ENCODE assay signal across 18 mouse cellular contexts in genomic region chr19:6013691-6014090, GRCm38 (mm10). TPM values are rescaled to one million over a fixed set of nuclear protein-coding genes. Genes with fewer than 3 reads are reported as not detected.
DNase-seq lines count a peak whose midpoint lies in the region; ATAC-seq and TF ChIP-seq lines count a peak whose summit lies in the region.
"Had no signal": no experiment of that assay in that cellular context is flagged by ENCODE, and none has a peak within 500 bp of the region (broad histone marks: within the 10 kb centered on the region; RNA-seq: fewer than 3 reads in every experiment).

No protein-coding gene starts in this region.

- H3K36me3 ChIP-seq in intestine, postnatal 0 days (ENCODE audit: control insufficient read depth, insufficient read depth) = peaks cover 17% of the 10 kb centered on the region
- no peaks in the 10 kb centered on the region for H3K36me3 ChIP-seq in intestine, embryonic 15.5 days
- peaks cover 3% of the 10 kb centered on the region; the same call in 1 of the 2 replicates for H3K36me3 ChIP-seq in limb, embryonic 15.5 days
- H3K36me3 ChIP-seq in stomach, embryonic 16.5 days (ENCODE audit: control insufficient read depth, insufficient read depth, low read length) = no peaks in the 10 kb centered on the region
- no peaks in the 10 kb centered on the region for H3K36me3 ChIP-seq in forebrain, embryonic 16.5 days (ENCODE audit: control insufficient read depth, insufficient read depth)
- H3K36me3 ChIP-seq: midbrain, embryonic 15.5 days had no signal

- no peak for DNase-seq in gastrocnemius, postnatal 25 days
- DNase-seq: adrenal gland, postnatal 10 days; embryo, embryonic 11 days; heart, postnatal 10 days; thymus, postnatal 14 days had no signal

- H3K9me3 ChIP-seq in intestine, postnatal 0 days (ENCODE audit: control insufficient read depth) = no peaks in the 10 kb centered on the region
- H3K9me3 ChIP-seq in intestine, embryonic 15.5 days = no peaks in the 10 kb centered on the region
- H3K9me3 ChIP-seq in limb, embryonic 15.5 days = no peaks in the 10 kb centered on the region
- no peaks in the 10 kb centered on the region for H3K9me3 ChIP-seq in stomach, embryonic 16.5 days (replicated peaks; ENCODE audit: control insufficient read depth, low read length)
- no peaks in the 10 kb centered on the region for H3K9me3 ChIP-seq in forebrain, embryonic 16.5 days (ENCODE audit: control insufficient read depth, low read length)
- H3K9me3 ChIP-seq: forebrain, embryonic 13.5 days; midbrain, embryonic 15.5 days had no signal

- ATAC-seq in intestine, postnatal 0 days = no peak
- ATAC-seq in intestine, embryonic 15.5 days = no peak
- ATAC-seq in limb, embryonic 15.5 days (ENCODE audit: insufficient number of reproducible peaks, low FRiP score, low TSS enrichment, low read depth) = no peak
- no peak for ATAC-seq in stomach, embryonic 16.5 days (ENCODE audit: insufficient read depth, low FRiP score)
- ATAC-seq in forebrain, embryonic 16.5 days = no peak
- ATAC-seq: forebrain, embryonic 13.5 days; hindbrain, postnatal 0 days; midbrain, embryonic 15.5 days had no signal

- WGBS in intestine, postnatal 0 days = 80% methylated on average over 10 of the region's 10 CpGs
- 90% methylated on average over 10 of the region's 10 CpGs for WGBS in intestine, embryonic 15.5 days
- 81% methylated on average over 10 of the region's 10 CpGs for WGBS in limb, embryonic 15.5 days
- 85% methylated on average over 10 of the region's 10 CpGs for WGBS in stomach, embryonic 16.5 days
- 90% methylated on average over 10 of the region's 10 CpGs for WGBS in forebrain, embryonic 16.5 days

- H3K4me3 ChIP-seq in intestine, postnatal 0 days (ENCODE audit: low read depth, low read length) = no peak overlapping the region
- no peak overlapping the region for H3K4me3 ChIP-seq in intestine, embryonic 15.5 days (replicated peaks)
- 0 out of 2 replicates have a peak overlapping the region, but pooled peaks have one; percentile 84 for H3K4me3 ChIP-seq in brown adipose tissue, adult 24 weeks (ENCODE audit: insufficient read depth, low read depth, low read length)
- H3K4me3 ChIP-seq in limb, embryonic 15.5 days = peak overlapping the region; percentile 59; the same call in 1 of the 2 replicates
- peak overlapping the region; percentile 60 for H3K4me3 ChIP-seq in stomach, embryonic 16.5 days (replicated peaks; ENCODE audit: low read length)
- H3K4me3 ChIP-seq in forebrain, embryonic 16.5 days (replicated peaks; ENCODE audit: low read length) = no peak overlapping the region
- H3K4me3 ChIP-seq: forebrain, embryonic 13.5 days; midbrain, embryonic 15.5 days had no signal

- H3K4me2 ChIP-seq in intestine, postnatal 0 days (replicated peaks; ENCODE audit: low read depth) = peak overlapping the region; percentile 89; the same call in 1 of the 2 replicates
- H3K4me2 ChIP-seq in intestine, embryonic 15.5 days (replicated peaks) = no peak overlapping the region
- peak overlapping the region; percentile 90; the same call in 1 of the 2 replicates for H3K4me2 ChIP-seq in limb, embryonic 15.5 days
- peak overlapping the region; percentile 67 for H3K4me2 ChIP-seq in stomach, embryonic 16.5 days (ENCODE audit: low read depth, low read length)
- no peak overlapping the region for H3K4me2 ChIP-seq in forebrain, embryonic 16.5 days (ENCODE audit: low read length)
- H3K4me2 ChIP-seq: forebrain, embryonic 13.5 days had no signal

- no peak overlapping the region for H3K27ac ChIP-seq in intestine, postnatal 0 days (ENCODE audit: low read depth, low read length)
- no peak overlapping the region for H3K27ac ChIP-seq in intestine, embryonic 15.5 days
- no peak overlapping the region for H3K27ac ChIP-seq in brown adipose tissue, adult 24 weeks (replicated peaks; ENCODE audit: low read depth, low read length)
- H3K27ac ChIP-seq in limb, embryonic 15.5 days = no peak overlapping the region
- no peak overlapping the region for H3K27ac ChIP-seq in stomach, embryonic 16.5 days (ENCODE audit: low read length)
- H3K27ac ChIP-seq in forebrain, embryonic 16.5 days (ENCODE audit: low read length) = no peak overlapping the region
- H3K27ac ChIP-seq: forebrain, embryonic 13.5 days; hindbrain, postnatal 0 days; midbrain, embryonic 15.5 days had no signal

- H3K27me3 ChIP-seq in intestine, postnatal 0 days (replicated peaks; ENCODE audit: control insufficient read depth, insufficient read depth, low read length) = no peaks in the 10 kb centered on the region
- H3K27me3 ChIP-seq in intestine, embryonic 15.5 days (replicated peaks) = no peaks in the 10 kb centered on the region
- H3K27me3 ChIP-seq in limb, embryonic 15.5 days = peaks cover 7% of the 10 kb centered on the region; the same call in 1 of the 2 replicates
- 0 out of 2 replicates have a peak, but pooled peaks cover 4% of the 10 kb centered on the region for H3K27me3 ChIP-seq in stomach, embryonic 16.5 days (ENCODE audit: control insufficient read depth, insufficient read depth, low read length)
- H3K27me3 ChIP-seq in forebrain, embryonic 16.5 days (replicated peaks; ENCODE audit: control insufficient read depth, insufficient read depth, low read length) = peaks cover 10% of the 10 kb centered on the region

- TF ChIP-seq CTCF in intestine, postnatal 0 days (IDR thresholded peaks at IDR 0.05; ENCODE audit: low read depth) = no peak

- H3K9ac ChIP-seq in intestine, postnatal 0 days (ENCODE audit: low read depth, low read length) = no peak overlapping the region
- no peak overlapping the region for H3K9ac ChIP-seq in intestine, embryonic 15.5 days
- no peak overlapping the region for H3K9ac ChIP-seq in limb, embryonic 15.5 days
- no peak overlapping the region; the same call in none of the 2 replicates for H3K9ac ChIP-seq in stomach, embryonic 16.5 days (ENCODE audit: low read length)
- no peak overlapping the region for H3K9ac ChIP-seq in forebrain, embryonic 16.5 days (replicated peaks; ENCODE audit: low read depth, low read length)
- H3K9ac ChIP-seq: forebrain, embryonic 13.5 days; midbrain, embryonic 15.5 days had no signal

- no peaks in the 10 kb centered on the region for H3K4me1 ChIP-seq in intestine, postnatal 0 days (replicated peaks; ENCODE audit: control insufficient read depth, insufficient read depth, low read length)
- H3K4me1 ChIP-seq in intestine, embryonic 15.5 days (replicated peaks) = peaks cover 9% of the 10 kb centered on the region
- 0 out of 2 replicates have a peak, but pooled peaks cover 6% of the 10 kb centered on the region for H3K4me1 ChIP-seq in brown adipose tissue, adult 24 weeks (ENCODE audit: control insufficient read depth, insufficient read depth, insufficient read length, low read length)
- peaks cover 32% of the 10 kb centered on the region for H3K4me1 ChIP-seq in limb, embryonic 15.5 days
- H3K4me1 ChIP-seq in stomach, embryonic 16.5 days (ENCODE audit: control insufficient read depth, insufficient read depth, low read length) = peaks cover 12% of the 10 kb centered on the region
- H3K4me1 ChIP-seq in forebrain, embryonic 16.5 days (replicated peaks; ENCODE audit: control insufficient read depth, insufficient read depth, low read length) = peaks cover 12% of the 10 kb centered on the region

RNA-seq across cellular contexts. Expression of gene Capn1, which starts 2.0 kb away (rescaled TPM):
- polyA plus RNA-seq in intestine, postnatal 0 days (2015; fragmentation: Nextera tagmentation; extraction: Ambion mirVana) = 17.0 and 17.8 TPM in 2 replicates
- 10.3 and 10.4 TPM in 2 replicates for polyA plus RNA-seq in intestine, embryonic 15.5 days (2015; fragmentation: Nextera tagmentation; extraction: Ambion mirVana)
- 14.2 and 15.9 TPM in 2 replicates for polyA plus RNA-seq in brown adipose tissue, adult 24 weeks (2012; ENCODE audit: insufficient read depth, insufficient read length, missing spikeins)
- polyA plus RNA-seq in limb, embryonic 15.5 days (2015; fragmentation: Nextera tagmentation; extraction: Ambion mirVana) = 21.1 and 26.0 TPM in 2 replicates
- polyA plus RNA-seq in stomach, embryonic 16.5 days (2015; fragmentation: Nextera tagmentation; extraction: Ambion mirVana) = 22.0 and 22.7 TPM in 2 replicates
- polyA plus RNA-seq in forebrain, embryonic 16.5 days (2015; fragmentation: Nextera tagmentation; extraction: Ambion mirVana) = 1.3 and 2.2 TPM in 2 replicates
- total RNA-seq in gastrocnemius, postnatal 25 days (2021) = 10 to 100 TPM; 76.8 to 81.5 TPM

RNA-seq across cellular contexts. Expression of gene Slc22a20, which starts 27.7 kb away (rescaled TPM):
- polyA plus RNA-seq in intestine, postnatal 0 days (2015; fragmentation: Nextera tagmentation; extraction: Ambion mirVana) = not detected in 2 replicates
- not detected in 2 replicates for polyA plus RNA-seq in intestine, embryonic 15.5 days (2015; fragmentation: Nextera tagmentation; extraction: Ambion mirVana)
- polyA plus RNA-seq in brown adipose tissue, adult 24 weeks (2012; ENCODE audit: insufficient read depth, insufficient read length, missing spikeins) = not detected in 2 replicates
- not detected in 2 replicates for polyA plus RNA-seq in limb, embryonic 15.5 days (2015; fragmentation: Nextera tagmentation; extraction: Ambion mirVana)
- not detected in 2 replicates for polyA plus RNA-seq in stomach, embryonic 16.5 days (2015; fragmentation: Nextera tagmentation; extraction: Ambion mirVana)
- not detected in 2 replicates for polyA plus RNA-seq in forebrain, embryonic 16.5 days (2015; fragmentation: Nextera tagmentation; extraction: Ambion mirVana)
- not detected for total RNA-seq in gastrocnemius, postnatal 25 days (2021)
- total RNA-seq: adrenal gland, postnatal 10 days; gastrocnemius, postnatal 4 days; heart, postnatal 10 days; hindbrain, postnatal 0 days; layer of hippocampus, postnatal 25 days; liver, adult 2 months had no signal
- polyA plus RNA-seq: forebrain, embryonic 13.5 days; hindbrain, postnatal 0 days; liver, adult 2 months; midbrain, embryonic 15.5 days; neural tube, embryonic 14.5 days had no signal

RNA-seq across cellular contexts. Expression of gene Syvn1, which starts 32.7 kb away (rescaled TPM):
- 17.7 and 21.3 TPM in 2 replicates for polyA plus RNA-seq in intestine, postnatal 0 days (2015; fragmentation: Nextera tagmentation; extraction: Ambion mirVana)
- 24.2 and 27.4 TPM in 2 replicates for polyA plus RNA-seq in intestine, embryonic 15.5 days (2015; fragmentation: Nextera tagmentation; extraction: Ambion mirVana)
- polyA plus RNA-seq in brown adipose tissue, adult 24 weeks (2012; ENCODE audit: insufficient read depth, insufficient read length, missing spikeins) = 14.8 and 17.4 TPM in 2 replicates
- 34.1 and 34.5 TPM in 2 replicates for polyA plus RNA-seq in limb, embryonic 15.5 days (2015; fragmentation: Nextera tagmentation; extraction: Ambion mirVana)
- 27.5 and 29.2 TPM in 2 replicates for polyA plus RNA-seq in stomach, embryonic 16.5 days (2015; fragmentation: Nextera tagmentation; extraction: Ambion mirVana)
- polyA plus RNA-seq in forebrain, embryonic 16.5 days (2015; fragmentation: Nextera tagmentation; extraction: Ambion mirVana) = 22.6 and 30.3 TPM in 2 replicates
- 10 to 100 TPM; 15.2 to 16.2 TPM for total RNA-seq in gastrocnemius, postnatal 25 days (2021)

RNA-seq across cellular contexts. Expression of gene Mrpl49, which starts 43.9 kb away (rescaled TPM):
- 35.0 and 36.3 TPM in 2 replicates for polyA plus RNA-seq in intestine, postnatal 0 days (2015; fragmentation: Nextera tagmentation; extraction: Ambion mirVana)
- polyA plus RNA-seq in intestine, embryonic 15.5 days (2015; fragmentation: Nextera tagmentation; extraction: Ambion mirVana) = 72.7 and 78.4 TPM in 2 replicates
- 53.6 and 56.4 TPM in 2 replicates for polyA plus RNA-seq in brown adipose tissue, adult 24 weeks (2012; ENCODE audit: insufficient read depth, insufficient read length, missing spikeins)
- polyA plus RNA-seq in limb, embryonic 15.5 days (2015; fragmentation: Nextera tagmentation; extraction: Ambion mirVana) = 66.8 and 67.5 TPM in 2 replicates
- polyA plus RNA-seq in stomach, embryonic 16.5 days (2015; fragmentation: Nextera tagmentation; extraction: Ambion mirVana) = 63.2 and 65.9 TPM in 2 replicates
- polyA plus RNA-seq in forebrain, embryonic 16.5 days (2015; fragmentation: Nextera tagmentation; extraction: Ambion mirVana) = 65.0 and 74.0 TPM in 2 replicates
- total RNA-seq in gastrocnemius, postnatal 25 days (2021) = 10 to 100 TPM; 27.2 to 29.2 TPM

RNA-seq across cellular contexts. Expression of gene Fau, which starts 44.0 kb away (rescaled TPM):
- polyA plus RNA-seq in intestine, postnatal 0 days (2015; fragmentation: Nextera tagmentation; extraction: Ambion mirVana) = 964 and 990 TPM in 2 replicates
- 876 and 881 TPM in 2 replicates for polyA plus RNA-seq in intestine, embryonic 15.5 days (2015; fragmentation: Nextera tagmentation; extraction: Ambion mirVana)
- 701 and 753 TPM in 2 replicates for polyA plus RNA-seq in brown adipose tissue, adult 24 weeks (2012; ENCODE audit: insufficient read depth, insufficient read length, missing spikeins)
- polyA plus RNA-seq in limb, embryonic 15.5 days (2015; fragmentation: Nextera tagmentation; extraction: Ambion mirVana) = 723 and 835 TPM in 2 replicates
- polyA plus RNA-seq in stomach, embryonic 16.5 days (2015; fragmentation: Nextera tagmentation; extraction: Ambion mirVana) = 635 and 729 TPM in 2 replicates
- polyA plus RNA-seq in forebrain, embryonic 16.5 days (2015; fragmentation: Nextera tagmentation; extraction: Ambion mirVana) = 493 and 512 TPM in 2 replicates
- total RNA-seq in gastrocnemius, postnatal 25 days (2021) = 100 to 1,000 TPM; 317 to 352 TPM

Comparison
In these comparisons a context has a peak if more than half of its experiments do, and no peak if none do; other contexts are left out.
1. H3K4me2 ChIP-seq: peak in intestine, postnatal 0 days (single experiment), limb, embryonic 15.5 days (single experiment) and stomach, embryonic 16.5 days (single experiment); none in intestine, embryonic 15.5 days (single experiment) and forebrain, embryonic 16.5 days (single experiment).
2. H3K4me3 ChIP-seq: peak in brown adipose tissue, adult 24 weeks (single experiment), limb, embryonic 15.5 days (single experiment) and stomach, embryonic 16.5 days (single experiment); none in intestine, postnatal 0 days (single experiment), intestine, embryonic 15.5 days (single experiment) and forebrain, embryonic 16.5 days (single experiment).